Mouse (Mus musculus): ENCODE results near the gene Sec23ip.

GRCm38 (mm10) chr7:128727701-128728100 lies 17.0 kb upstream of the Sec23ip start:
- TF ChIP-seq POLR2A (IDR thresholded peaks at IDR 0.05; ENCODE audit: insufficient read depth, low read depth, low read length) = no peak
- no peak for TF ChIP-seq CTCF (IDR thresholded peaks at IDR 0.05)

All from heart, adult 2 months (tissue).